Mouse (Mus musculus) naive thymus-derived CD4-positive, alpha-beta T cell, adult 2 months (primary cell): ENCODE results near the gene Zfpl1.
A peak's percentile ranks its signal among the peaks of the same experiment; 100 is the strongest.
"Not testable (repeated sequence)": the region's sequence is repeated elsewhere in the genome, so short reads cannot be mapped to it uniquely, and the experiment has no call there.

Source experiments
- DNase-seq: peaks from one replicate; pipeline ENCODE4 v3.0.0-alpha.2; 2011; ENCODE audit warnings: low read depth

Gene Zfpl1

GRCm38 (mm10) chr19:6084478-6085248, at the start of gene Zfpl1, which contains the start of gene Cdca5:
Gene Zfpl1 (minus strand): TSS chr19:6084956.
Gene Cdca5 (plus strand): TSS chr19:6084983.
- DNase-seq, result peak; percentile 98

GRCm38 (mm10) chr19:6133197-6133596, 48.4 kb upstream of the Zfpl1 start:
- not testable (repeated sequence) for DNase-seq

- DNase-seq, result no peak
Measured at GRCm38 (mm10) chr19:6132171-6132827, 47.5 kb upstream of the Zfpl1 start.

- not testable (repeated sequence) for DNase-seq
Measured at GRCm38 (mm10) chr19:6130414-6131128, 45.8 kb upstream of the Zfpl1 start.

DNA sequence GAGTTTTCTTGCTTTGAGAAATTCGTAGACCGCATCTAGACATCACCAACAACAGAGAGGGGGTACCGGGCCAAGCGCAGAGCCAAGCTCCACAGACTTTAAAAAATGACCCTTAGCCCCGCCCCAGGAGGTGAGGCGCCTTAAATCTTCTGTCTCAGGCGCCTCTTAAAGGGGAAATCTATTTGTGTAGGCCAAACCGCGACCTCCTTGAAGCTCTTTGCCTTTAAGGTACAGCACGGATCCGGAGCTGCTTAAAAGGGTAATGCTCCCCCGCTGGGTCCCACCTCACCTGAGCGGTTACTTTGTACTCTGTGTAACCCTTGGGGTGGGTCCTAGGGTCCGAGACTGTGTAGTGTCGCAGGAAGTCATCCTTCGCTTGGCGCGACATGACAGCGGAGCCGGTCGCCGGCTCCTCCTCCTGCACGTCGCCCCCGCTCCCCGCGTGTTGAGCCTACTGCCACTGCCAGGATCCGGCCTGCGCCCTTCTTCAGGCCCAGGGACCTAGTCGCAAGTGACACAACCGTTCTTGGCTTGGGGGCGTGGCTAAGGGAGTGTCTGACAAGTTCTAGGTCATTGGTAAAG, 43.1 kb upstream of the Zfpl1 start, which contains the start of gene Snx15:
Gene Snx15, minus strand, starts transcription at position 545 of the 582 bp plus-strand sequence.
- peak; percentile 98 for DNase-seq

GRCm38 (mm10) chr19:6126789-6127580, 42.2 kb upstream of the Zfpl1 start:
- peak; percentile 32 for DNase-seq

DNA sequence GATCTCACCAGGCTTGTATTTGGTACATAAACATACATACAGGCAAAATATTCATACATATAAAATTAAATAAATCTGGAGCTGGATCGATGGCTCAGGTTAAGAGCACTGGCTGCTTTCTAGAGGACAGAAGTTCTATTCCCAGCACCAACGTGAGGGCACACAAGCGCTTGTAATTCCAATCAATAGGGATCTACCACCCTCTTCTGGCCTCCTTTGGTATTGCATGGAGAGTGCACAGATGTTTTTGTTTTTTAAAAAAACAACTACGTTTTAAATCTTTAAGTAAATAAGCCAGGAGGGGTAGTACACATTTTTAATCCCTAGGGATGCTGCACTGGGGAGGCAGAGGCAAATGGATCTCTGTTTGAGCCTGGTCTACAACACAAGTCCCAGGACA, 41.5 kb upstream of the Zfpl1 start:
- DNase-seq, result peak; percentile 90

DNA sequence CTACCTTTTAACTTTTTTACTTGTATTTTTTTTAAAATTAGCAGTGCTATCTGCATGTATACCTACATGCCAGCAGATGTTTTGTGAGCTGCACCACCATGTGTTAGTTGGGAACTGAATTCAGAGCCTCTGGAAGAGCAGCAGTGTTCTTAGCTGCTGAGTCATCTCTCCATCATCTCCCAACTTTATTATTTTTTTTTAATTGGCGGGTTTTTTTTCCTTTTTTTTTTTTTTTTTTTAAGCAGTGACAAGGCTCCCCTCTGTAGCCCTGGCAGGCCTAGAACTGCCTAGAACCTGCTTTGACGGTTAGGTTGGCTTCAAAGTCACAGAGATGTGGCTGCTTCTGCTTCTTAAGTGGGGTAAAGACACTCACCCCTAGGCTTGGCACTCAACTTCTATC, 40.1 kb upstream of the Zfpl1 start:
- DNase-seq, result no peak

- DNase-seq, result no peak
Measured at GRCm38 (mm10) chr19:6123330-6123729, 38.6 kb upstream of the Zfpl1 start.

- no peak for DNase-seq
Measured at GRCm38 (mm10) chr19:6121761-6122160, 37.0 kb upstream of the Zfpl1 start.

GRCm38 (mm10) chr19:6118677-6119185, 34.0 kb upstream of the Zfpl1 start:
- DNase-seq, result no peak

DNA sequence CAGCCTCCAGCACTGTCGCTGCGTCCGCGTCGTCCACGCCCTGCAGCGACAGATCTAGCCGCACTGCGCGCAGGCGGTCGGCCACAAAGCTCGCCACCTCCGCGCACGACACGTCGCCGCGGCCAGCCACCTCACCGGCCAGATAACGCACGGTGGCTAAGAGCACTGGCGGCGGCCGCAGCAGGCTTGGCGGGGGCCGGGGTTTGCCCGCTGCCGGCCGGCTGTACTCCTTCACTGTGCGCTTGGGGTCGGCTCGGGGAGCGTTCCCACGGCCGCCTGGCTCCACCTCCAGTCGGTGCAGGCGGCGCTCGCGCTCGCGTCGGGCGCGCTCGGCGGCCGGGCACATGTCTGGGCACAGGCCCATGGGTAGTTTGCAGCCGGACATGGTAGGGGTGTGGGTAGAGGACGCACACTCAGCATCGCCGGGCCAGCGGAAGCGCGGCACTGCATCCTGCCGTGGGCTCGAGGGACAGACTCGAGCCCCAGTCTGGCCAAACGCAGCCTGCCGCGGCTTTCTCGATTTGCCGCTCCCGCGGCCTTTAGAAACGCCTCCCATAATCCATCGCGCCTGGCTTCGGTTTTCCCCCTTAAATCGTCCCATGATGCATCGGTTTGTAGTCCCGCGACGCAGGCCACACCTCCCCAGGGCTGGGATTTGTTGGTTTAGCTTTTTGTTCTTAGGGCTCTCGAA, 33.4 kb upstream of the Zfpl1 start, which contains the start of gene Sac3d1:
Gene Sac3d1, minus strand, starts transcription at position 665 of the 691 bp plus-strand sequence.
- peak; percentile 93 for DNase-seq

- DNase-seq, result no peak
Measured at GRCm38 (mm10) chr19:6117346-6117985, 32.7 kb upstream of the Zfpl1 start.

- DNase-seq, result no peak
Measured at GRCm38 (mm10) chr19:6116113-6116850, 31.5 kb upstream of the Zfpl1 start.

DNA sequence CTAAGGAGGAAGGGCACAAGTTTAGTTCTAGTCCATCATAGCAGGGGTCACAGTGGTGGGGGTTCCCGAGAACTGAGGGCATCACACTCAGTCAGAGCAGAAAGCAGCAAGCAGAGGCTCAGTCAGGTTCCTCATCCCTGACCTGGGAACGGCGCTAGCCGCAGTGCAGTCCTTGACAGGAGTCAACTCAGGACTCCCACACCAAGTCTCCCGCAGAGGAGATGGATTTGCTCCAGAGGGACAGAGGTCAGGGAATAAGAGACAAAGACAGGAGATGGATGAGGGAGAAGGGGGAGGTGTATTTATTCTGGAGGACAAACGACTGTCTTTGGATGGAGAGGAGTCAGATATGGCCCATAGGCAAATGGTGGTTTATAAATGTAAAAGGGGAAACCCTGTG, 28.4 kb upstream of the Zfpl1 start:
- DNase-seq, result no peak

- no peak for DNase-seq
Measured at GRCm38 (mm10) chr19:6105586-6105985, 20.8 kb upstream of the Zfpl1 start, which contains the start of gene Naaladl1. Gene Naaladl1 (plus strand): TSS chr19:6105782.

GRCm38 (mm10) chr19:6104476-6104875, 19.7 kb upstream of the Zfpl1 start:
- DNase-seq, result no peak

DNA sequence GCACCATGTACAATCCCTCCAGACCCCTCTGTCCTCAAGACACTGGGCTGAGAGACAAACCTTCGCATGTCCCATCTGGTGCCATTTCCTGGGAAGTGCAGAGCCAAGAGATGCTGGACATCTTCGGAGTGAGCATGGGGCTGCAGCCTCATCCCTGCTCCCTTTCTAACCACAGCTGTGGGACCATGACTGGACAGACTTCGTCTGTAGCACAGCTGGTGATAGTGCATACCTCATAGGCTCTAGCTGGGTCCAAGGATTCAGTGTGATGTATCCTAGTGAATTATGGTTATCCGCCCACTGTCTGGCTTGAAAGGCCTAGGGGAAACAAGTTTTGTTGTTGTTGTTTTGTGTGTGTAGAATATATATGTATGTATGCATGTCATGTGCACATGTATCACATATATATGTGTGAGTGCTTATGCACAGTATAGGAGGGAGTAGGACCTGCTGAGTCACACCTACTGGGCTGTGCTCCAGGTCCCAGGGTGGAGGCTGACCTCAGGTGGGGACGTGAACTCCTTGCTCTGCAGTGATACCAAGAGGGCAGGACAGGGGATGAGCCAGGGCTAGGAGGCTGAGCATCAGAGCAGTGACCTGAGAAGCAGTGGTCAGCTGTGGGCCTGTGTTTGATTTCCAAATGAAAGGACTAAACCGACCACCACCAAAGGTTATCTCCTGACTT, 17.6 kb upstream of the Zfpl1 start:
- DNase-seq, result no peak

DNA sequence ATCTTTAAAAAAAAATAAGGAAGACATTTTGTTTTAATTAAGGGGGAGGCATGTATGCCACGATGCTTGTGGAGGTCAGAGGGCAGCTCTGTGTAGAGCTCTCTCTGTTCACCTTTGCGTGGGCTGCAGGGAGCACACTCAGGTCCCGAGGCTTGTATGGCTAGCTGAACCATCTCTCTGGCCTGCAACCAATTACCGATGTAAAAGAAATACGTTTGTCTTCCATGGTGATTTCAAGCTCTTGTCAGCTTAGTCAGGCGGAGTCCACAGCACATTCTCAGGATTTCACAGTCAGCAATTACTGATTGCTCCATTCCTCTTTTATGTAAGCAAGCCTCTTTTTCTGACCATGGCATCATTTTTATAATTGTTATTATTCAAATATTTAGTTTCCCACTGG, 16.4 kb upstream of the Zfpl1 start:
- no peak for DNase-seq
